Mouse (Mus musculus) central nervous system, embryonic 11.5 days (tissue): Measurements from ENCODE around the gene Snip1. TPM values are rescaled to one million over a fixed set of nuclear protein-coding genes. Genes with fewer than 3 reads are reported as not detected.

Experiments used
- polyA plus RNA-seq: library from polyadenylated mRNA; depleted of rRNA; stranded (reverse); fragments of >200 nt; gene quantifications from 2 replicates; pipeline ENCODE4 v1.2.3, GENCODE M21; 2012; rRNA removed

Snip1 gene
- polyA plus RNA-seq, result 21.8 and 22.8 TPM in 2 replicates

DNA sequence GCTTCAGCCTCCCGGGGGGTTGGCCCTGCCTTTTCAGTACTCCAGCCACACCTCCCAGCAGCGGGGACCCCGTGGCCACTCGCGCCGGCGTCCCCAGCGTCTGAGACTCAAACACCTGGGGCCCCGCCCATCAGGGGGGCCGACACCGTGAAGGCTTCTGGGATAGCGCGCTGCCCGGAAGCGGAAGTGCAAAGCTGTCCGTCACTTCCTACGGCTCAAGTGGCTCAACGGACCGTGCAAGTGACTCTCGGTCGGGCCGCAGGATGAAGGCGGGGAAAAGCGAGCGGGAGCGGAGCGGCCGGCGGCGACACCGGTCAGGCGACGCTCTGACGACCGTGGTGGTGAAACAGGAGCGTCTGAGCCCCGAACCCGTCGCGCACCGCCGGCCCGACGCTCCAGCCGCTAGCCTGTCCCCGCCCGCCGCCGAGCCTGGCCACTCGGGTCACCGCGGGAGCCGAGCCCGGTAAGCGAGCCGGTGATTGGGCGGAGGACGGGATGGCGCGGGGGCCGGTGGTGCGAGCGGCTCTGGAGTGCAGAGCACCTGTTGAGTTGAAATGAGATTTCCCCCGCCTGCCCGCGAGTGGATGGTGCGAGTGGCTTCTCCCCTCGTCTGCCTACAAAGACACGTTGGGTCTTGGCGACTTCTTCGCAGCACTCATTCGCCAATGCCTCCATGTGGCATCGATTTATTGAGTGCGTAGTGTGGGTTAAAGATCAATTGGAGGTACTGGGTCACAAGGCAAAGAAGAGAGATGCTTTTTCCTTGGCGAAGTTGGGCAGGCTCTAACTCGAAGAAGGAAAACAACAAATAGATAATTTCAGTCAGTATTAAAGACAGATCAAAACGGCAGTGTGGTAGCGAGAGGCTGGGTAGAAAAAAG is at the start of gene Snip1:
TSS of gene Snip1 (plus strand) at position 183 of the 881 bp plus-strand sequence.

DNA sequence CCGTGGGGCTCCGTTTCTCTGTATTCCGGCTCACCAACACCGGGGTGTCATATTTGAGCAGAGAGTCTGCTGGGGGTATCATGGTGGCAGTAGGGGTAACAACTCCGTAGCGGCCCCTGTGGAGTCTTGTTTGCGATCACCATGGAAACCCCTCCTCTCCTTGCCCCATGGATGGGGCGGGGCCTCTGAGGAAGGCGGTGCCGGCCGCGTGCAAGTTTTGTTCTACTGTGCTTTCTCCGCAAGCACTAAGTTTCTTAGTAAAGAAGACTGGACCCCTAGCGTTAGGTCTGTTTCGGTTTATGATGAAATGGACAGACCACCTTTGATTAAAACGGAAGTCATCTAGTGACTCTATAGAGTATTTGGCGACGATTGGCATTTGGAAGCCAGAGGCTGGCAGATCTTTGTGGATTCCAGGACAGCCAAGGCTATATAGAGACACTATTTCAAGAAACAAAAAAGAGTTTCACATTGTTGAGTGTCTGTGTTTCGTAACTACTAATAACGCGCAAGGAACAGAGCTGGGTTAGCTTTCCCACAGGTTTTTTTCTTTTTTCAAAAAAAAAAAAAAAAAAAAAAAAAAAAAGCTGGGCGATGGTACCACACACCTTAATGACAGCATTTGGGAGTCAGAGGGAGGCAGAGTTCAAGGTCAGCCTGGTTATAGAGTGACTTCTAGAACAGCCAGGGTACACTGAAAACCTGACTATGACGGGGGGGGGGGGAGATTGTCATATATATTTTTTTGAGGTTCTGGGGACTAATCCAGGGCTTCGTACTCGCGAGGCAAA is 760 bp upstream of the Snip1 start, which contains the start of gene Dnali1:
TSS of gene Dnali1 (minus strand) at position 187 of the 791 bp plus-strand sequence.

DNA sequence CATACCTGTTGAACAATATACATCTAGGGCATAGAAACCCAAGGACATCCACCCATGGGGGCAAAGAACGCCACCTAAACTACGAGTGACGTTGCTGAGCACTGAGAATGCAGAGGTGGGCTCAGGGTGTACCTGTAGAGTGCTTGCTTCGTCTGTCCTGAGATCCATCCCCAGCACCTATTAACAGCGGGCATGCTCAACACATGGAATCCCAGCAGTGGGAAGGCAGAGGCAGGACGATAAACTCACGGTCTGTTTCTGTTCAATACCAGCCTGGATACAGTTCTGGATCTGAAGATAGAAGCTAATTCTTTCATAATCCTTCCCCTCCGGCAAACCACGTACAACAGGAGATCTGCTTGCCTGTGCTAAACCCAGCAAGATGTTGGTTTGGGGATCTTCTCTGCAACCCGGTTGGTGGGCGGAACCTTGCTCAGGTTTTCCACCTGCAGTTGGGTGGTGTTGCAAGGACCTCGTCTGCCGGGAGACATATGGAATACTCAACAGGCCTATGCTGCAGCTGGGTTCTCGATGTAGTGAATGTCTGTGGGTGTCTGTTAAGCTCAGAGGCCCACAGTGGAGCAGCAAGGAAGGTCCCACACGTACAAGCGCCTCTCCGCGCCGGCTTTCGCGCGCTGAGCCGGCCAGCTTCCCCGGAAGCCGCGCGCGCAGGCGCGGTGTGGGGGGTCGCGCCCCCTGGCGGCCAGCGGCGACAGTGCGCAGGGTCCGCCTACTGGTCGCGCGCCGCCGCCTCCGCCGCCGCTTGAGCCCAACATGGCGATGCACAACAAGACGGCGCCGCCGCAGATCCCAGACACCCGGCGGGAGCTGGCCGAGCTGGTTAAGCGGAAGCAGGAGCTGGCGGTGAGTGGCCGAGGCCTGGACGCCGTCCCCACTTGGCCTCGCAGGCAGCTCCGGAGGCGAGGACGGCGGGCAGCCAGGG is 18.2 kb downstream of the Snip1 start, which contains the start of gene Meaf6:
TSS of gene Meaf6 (plus strand) at position 732 of the 943 bp plus-strand sequence.

Other genes starting within 250 kb of the Snip1 start
- gene Yrdc, start 216.0 kb upstream of the Snip1 start, polyA plus RNA-seq, result 38.0 and 42.1 TPM in 2 replicates
- 31.7 and 41.7 TPM in 2 replicates for gene 1110065P20Rik, start 215.5 kb upstream of the Snip1 start, polyA plus RNA-seq
- 11.1 and 14.1 TPM in 2 replicates for gene Maneal, start 204.5 kb upstream of the Snip1 start, polyA plus RNA-seq
- 14.7 and 23.8 TPM in 2 replicates for gene Epha10, start 185.8 kb upstream of the Snip1 start, polyA plus RNA-seq
- 22.9 and 30.3 TPM in 2 replicates for gene 9930104L06Rik, start 129.6 kb upstream of the Snip1 start, polyA plus RNA-seq
- gene Cdca8, start 127.4 kb upstream of the Snip1 start, polyA plus RNA-seq, result 107 and 124 TPM in 2 replicates
- 26.2 and 90.0 TPM in 2 replicates for gene Rspo1, start 80.2 kb upstream of the Snip1 start, polyA plus RNA-seq
- 107 and 146 TPM in 2 replicates for gene Gnl2, start 50.1 kb upstream of the Snip1 start, polyA plus RNA-seq
- 0.31 and 0.68 TPM in 2 replicates for gene Dnali1, start 969 bp upstream of the Snip1 start, polyA plus RNA-seq
- 91.4 and 122 TPM in 2 replicates for gene Meaf6, start 18.5 kb downstream of the Snip1 start, polyA plus RNA-seq
- 0.88 and 1.1 TPM in 2 replicates for gene Zc3h12a, start 61.2 kb downstream of the Snip1 start, polyA plus RNA-seq